Mouse (Mus musculus): Measurements from ENCODE around the gene Smad9.
"Not testable (repeated sequence)": the region's sequence is repeated elsewhere in the genome, so short reads cannot be mapped to it uniquely, and the experiment has no call there.

The Smad9 gene

DNA sequence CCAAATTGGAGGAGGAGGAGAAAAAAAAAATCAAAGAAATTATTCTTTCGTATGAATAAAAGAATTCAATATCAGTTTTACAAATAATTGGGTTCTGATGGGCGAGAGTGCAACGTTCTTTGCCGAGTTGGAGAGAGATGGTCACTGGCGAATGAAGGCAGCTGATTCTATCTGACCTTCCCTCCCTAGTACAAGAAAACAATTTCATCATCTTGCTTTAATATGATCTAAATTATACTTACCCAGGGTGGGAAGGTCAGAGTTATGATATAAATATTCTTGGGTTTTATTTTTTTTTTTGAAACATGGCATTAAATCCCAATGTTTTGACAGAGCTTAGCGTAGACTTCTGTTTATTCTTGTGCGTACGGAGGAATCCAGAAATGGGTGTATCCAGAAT, 2.1 kb downstream of the Smad9 start:
- DNase-seq (ENCODE audit: low spot score) = no peak

DNA sequence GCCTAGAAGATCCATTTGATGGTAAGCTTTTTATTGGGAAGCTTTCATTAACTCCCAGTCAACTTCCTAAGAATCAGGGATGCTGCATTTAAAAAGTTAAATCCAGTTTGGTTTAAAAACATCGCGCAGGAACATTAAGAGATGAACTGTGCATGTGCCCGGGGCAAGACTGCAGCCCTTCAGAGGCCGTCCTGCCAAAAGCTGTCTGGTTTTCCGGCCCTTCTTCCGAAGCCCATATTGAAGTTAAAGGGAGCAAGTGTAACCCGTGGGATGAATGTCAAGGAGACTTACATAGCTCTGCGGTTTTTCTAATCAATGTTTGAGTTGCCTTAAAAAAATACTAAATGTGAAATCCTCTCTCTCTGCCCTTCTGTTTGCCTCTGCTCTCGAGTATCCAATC, 3.8 kb downstream of the Smad9 start:
- no peak for DNase-seq (ENCODE audit: low spot score)

DNA sequence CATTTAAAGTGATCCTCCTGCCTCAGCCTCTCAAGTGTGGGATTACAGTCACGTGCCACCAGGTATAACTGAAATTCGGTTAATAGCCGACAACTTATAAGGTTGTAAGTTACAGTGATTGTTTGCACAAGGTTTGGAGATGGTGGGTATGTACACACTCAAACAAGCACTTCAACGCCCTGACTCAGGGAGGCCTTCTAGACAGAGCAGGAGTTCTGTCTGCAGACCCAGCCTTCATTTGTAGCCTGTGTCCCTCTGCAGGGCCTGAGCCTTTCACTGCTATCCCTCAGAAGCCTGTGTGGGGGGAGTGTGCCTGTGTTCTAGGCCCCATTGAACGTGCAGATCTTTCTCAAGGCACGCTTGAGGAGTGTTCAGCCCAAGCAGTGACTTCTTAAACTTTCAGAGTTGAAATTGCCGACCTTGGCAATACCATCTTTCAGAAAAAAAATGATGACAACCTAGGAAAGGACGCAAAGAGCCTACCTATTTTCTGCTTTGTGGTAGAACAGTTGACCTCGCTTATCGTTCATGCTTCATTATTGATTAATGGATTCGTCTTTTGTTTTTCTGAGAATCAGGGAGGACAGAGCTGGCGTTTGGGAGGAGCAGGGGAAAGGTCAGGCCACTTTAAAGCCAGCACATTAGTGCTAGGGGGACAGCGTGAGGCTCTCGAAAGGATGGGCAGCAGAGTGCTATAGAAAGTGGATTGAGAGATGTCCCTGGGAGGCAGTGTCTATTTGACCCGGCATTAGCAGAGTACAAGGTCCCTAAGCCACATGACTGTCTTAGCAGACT, 5.1 kb downstream of the Smad9 start:
- DNase-seq (ENCODE audit: low spot score) = no peak

DNA sequence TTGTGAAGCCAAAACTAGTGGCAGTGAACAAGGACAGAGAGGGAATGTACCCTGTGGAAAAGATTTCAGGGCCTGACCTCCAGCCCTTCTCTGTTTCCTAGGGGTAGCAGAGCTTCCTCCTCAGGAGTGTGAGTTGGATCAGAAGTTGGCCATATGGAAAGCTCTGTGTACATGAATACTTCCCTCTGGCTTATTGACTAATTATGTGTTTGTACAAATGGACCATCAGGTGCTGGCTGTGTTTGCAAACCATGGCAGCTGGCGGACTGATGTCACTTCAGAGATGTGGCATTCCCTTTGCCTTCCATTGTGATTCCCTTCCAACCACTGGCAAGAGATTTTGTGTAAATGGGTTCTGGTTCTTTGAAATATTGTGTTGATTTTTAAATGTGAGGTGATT, 5.9 kb downstream of the Smad9 start:
- no peak for DNase-seq (ENCODE audit: low spot score)

DNA sequence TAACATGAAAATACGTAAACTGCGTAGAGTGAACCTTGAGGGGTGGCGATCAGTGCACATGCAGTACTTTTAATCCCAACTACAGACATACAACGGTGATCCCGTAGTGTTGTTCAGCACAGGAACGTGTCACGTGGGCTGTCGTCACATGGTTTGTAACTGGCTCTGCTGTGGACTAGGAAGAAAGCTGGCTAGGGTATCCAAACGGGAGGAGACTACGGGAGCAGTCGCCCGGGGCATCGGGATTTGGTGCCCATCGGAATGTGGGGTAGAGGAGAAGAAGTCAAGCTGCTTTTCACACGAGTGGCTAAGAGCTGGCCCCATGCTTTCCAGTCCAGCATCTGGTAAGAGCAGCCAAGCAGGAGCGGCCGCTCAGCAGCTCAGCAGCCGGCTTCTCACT, 9.0 kb downstream of the Smad9 start:
- no peak for DNase-seq (ENCODE audit: low spot score)

DNA sequence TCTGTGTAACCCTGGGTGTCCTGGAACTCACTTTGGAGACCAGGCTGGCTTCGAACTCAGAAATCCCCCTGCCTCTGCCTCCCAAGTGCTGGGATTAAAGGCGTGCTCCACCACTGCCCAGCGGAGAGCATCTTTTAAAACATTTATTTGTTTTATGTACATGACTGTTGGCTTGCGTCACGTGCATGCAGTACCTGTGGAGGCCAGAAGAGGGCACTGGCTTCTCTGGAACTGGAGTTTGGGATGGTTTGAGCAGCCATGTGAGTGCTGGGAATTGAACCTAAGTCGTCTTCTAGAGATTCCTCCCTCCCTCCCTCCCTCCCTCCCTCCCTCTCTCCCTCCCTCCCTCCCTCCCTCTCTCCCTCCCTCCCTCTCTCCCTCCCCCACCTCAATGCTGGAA, 10.1 kb downstream of the Smad9 start:
- DNase-seq (ENCODE audit: low spot score) = not testable (repeated sequence)

DNA sequence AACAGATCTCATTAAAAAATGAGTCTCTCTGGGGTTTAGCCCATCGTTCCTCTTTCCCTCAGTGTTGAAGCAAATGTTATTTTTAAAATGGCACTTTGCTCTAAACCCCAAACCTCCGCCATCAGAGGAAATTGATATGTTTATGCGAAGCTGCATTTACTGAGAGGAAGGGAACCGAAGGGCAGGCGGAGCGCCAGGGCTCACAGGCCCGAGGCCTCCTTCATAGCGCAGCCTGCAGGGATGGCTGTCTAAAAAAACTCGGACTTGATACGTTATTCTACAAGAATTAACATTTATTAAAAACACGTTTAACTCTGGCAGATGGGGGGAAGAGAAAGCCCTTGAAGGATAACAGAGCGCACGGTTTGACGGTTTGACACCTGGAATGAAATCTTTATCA, 10.7 kb downstream of the Smad9 start:
- no peak for DNase-seq (ENCODE audit: low spot score)

DNA sequence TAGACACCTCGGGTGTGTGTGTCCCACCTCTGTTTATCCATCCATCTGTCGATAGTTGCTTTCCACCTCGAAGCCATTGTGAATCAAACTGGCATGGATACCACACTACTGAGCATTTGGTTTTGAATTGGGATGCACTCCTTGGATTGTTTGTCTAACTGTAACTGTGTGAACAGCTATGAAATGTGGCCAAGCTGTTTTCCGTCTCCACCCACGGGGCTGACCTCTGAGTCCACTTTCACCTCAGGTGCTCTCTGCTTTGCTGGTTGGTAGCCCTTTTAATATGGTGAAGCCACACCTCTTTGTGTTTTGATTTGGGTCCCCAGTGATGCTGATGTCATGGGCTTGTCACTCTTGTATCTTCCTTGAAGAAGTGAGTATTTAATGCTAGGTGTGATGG, 11.4 kb downstream of the Smad9 start:
- no peak for DNase-seq (ENCODE audit: low spot score)

DNA sequence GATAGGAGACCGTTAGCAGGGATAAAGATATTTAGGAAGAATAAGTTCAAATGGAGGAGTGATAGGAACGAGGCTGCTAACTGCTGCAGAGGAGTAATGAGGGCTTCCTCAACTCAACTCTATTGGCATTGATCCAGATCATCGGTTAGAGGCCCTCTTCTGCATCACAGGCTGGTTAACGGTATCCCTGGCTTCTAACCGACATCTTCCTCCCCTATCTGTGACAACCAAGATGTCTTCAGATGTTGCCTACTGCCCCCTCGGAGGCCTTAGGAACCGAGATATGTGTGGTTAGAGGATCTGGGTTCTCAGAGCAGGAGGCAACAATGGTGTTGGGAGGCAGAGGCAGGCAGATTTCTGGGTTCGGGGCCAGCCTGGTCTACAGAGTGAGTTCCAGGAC, 13.2 kb downstream of the Smad9 start:
- no peak for DNase-seq (ENCODE audit: low spot score)

DNA sequence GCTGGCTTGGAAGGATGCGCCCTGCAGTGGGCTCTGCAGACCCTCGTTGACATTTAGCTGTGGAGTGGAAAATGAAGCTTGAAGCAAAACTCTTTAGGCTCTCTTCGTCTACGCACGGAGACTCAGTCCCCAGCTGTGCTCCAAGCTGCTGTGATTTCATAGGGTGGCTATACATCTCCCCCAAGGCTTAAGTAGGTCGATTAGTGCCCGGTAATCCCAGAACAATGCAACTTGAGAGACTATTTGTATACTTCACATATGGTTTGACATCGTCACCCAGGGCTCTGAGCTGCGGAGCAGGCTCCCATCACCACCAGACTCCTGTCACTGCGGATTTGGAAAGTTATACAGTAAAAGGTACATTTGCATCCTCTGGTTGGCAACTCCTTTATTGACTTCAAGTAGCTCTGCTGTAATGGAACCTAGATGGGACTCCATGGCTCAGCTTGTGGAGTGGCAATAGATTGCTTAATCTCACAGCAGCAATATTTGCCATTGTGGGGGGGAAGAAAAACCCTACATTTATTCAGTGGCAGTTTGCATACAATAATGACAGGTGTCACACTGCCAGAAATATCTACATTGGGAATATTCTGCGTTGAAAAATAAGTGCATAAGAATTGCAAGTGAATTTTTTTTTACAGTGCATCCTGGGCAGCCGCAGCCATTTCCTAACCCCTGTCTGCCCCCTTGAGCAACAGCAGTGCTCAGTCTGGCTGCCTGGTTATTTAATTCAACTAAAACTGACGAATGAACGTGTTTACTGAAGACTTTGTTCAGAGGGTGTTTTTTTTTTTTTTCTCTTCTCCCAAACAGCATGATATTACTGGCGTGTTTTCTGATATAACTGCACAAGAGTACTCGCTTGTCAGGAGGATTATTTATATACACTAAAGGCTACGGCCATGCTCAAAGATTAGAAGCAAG, 14.2 kb downstream of the Smad9 start:
- no peak for DNase-seq (ENCODE audit: low spot score)

DNA sequence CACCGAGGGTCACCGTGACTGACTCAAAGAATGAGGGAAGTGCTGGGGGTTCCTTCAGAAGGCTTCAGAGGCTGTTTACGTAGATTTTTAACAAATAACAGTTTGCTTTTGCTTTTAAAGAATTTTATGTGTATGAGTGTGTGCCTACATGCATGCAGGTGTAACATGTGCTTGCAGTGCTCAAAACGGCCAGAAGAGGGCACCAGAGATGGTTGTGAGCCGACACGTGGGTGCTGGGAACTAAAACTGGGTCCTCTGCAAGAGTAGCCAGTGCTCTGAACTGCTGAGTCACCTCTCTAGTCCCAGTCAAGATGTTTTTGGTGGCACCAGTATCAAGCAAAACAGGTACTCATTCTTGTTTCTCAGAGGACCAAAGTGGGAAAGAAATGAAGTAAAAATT, 18.2 kb downstream of the Smad9 start:
- DNase-seq (ENCODE audit: low spot score) = no peak

DNA sequence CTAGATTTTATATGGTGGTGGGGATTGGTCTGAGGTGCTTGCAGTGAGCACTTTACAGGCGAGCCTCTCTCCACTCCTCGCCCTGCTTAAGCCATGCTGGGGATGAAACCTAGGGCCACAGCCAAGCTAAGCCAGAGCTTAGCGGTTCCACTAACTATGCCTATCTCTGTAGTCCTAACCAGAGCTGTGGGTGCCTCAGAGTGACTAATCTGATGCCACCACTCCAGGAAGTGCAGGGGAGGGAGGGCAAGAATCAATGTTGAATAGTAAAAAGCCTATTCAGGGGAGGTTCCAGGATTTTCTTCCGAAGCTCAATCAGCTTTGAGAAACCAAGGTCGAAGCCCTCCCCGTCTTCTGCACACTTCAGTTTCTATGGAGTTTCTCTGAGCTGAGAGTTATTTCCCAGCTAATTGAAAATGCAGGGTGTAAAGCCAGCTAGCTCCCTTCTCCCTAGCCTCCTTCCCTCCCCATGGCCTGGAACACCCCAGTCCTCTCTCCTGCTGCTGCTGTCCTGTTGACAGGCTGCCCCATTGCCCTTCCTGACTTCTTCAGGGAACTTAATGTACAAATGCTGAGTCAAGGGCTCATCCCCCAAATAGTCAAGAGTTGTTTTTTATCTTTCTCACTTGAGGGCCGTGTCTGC, 20.7 kb downstream of the Smad9 start:
- no peak for DNase-seq (ENCODE audit: low spot score)

DNA sequence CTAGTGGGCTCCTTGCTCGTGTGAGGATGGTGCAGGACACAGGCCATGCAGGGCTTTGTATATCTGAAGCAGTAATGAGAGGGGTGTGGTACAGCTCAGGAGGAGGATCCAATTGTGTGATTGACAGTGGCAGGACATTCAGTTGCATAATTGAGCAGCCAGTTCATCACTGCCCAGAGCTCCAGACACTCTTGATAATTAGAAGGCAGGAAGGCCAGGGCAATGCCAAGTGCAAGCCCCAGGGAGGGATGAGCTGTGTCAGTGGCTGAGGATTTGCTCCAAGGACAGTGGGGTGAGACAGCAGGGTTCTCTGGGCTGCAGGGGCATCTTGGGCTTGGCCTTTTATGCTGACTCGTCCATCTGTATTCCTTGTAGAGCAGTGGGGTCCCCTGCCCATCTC, 35.2 kb downstream of the Smad9 start:
- no peak for DNase-seq (ENCODE audit: low spot score)

DNA sequence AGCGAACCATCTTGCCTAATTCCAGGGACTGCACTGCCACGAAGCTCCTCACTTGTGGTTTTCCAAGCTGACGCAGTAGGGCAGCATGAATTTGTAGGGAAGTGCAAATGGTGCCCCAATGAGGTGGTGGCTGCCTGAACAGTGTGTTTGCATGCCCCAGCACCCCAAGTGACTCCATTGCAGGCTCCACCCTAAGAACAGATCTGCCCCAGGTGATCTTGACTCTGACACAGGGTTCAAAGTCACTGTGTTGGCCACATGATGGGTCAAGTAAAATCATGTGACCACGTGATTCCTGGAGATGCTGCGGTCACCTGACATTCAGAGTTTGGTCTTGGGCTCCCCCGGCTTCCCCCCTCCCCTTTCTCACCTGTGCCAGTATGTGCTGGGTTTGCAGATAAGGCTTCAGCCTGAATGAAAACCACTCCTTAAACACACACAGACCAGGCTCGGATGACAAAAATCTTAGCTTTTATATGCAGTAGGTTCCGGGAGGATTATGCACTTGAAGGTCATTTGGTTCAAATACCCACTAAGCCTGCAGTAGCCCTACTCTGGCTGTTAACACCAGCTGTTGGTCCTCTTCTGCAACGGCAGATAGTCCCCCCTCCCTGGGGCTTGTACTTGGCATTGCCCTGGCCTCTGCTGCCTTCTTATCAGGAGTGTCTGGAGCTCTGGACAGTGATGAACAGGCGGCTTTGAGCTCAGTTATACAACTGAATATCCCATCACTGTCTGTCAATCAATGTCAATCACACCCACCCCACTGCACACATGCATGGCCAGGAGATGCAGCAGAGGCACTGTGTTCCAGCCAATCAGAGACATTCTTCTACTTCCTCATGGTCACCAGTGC, 36.7 kb downstream of the Smad9 start:
- no peak for DNase-seq (ENCODE audit: low spot score)

DNA sequence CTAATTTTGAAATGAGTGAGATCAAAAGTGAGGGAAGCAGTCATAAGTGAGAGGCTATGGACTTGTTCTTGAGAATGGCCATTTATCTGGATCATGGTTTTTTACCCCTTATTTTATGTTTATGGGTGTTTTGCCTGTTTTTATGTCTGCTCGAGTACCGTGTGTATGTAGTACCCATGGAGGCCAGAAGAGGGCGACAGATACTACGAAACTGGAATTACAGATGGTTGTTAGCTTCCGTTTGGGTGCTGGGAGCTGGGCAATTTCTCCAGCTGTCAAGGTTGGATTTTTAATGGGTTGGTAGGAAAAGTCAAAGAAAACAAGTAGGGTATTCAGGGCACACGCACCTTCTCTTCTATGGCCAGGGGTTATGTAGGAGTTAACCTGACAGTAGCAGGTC, 38.4 kb downstream of the Smad9 start:
- no peak for DNase-seq (ENCODE audit: low spot score)

DNA sequence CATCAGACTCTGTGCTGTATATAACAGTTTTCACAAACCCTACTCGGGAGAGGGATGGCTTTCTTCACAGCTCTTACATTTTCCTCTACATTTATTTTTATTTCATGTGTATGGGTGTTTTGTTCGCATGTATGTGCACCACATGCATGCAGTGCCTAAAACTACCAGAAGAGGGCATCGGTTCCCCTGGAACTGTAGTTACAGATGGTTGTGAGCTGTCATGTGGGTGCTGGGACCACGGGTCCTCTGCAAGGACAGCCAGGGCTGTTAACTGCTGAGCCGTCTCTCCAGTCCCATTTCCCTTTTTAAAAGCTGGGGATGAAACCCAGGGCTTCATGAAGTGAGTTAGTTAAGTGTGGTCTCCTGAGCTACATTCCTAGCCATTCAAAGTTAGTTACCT, 40.0 kb downstream of the Smad9 start:
- DNase-seq (ENCODE audit: low spot score) = no peak

DNA sequence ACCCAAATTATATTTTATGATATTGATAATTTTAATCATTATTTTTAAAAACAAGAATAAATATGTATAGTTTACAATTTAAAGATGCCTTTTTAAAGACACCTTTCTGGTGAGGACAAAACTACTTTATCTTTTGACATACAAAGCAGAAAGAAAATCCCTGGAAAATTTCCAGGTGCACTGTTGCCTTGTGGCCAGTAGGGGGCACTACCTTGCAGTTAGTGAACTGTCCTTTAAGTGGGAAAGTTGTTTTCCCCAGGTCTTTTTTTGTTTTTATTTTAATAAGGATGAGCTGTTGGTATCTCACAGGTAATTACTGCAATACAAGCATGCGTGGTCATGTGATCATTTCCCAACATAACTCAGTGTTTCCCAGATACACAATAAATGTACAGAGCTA, 40.4 kb downstream of the Smad9 start:
- DNase-seq (ENCODE audit: low spot score) = no peak

DNA sequence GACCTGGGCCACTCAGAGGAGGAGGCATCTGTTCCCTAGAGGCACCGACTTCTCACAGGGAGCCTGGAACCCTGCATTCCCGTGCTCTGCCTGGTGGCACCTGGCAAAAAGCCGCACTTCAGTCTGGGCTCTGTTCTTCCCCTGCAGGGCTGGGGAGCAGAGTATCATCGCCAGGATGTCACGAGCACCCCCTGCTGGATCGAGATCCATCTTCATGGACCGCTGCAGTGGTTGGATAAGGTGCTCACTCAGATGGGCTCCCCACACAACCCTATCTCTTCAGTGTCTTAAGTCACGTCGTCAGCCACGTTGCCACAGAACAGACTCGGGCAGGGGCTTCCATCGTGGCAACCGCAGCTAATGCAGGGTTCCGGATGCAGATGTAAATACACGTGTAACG, 41.8 kb downstream of the Smad9 start:
- DNase-seq (ENCODE audit: low spot score) = no peak

DNA sequence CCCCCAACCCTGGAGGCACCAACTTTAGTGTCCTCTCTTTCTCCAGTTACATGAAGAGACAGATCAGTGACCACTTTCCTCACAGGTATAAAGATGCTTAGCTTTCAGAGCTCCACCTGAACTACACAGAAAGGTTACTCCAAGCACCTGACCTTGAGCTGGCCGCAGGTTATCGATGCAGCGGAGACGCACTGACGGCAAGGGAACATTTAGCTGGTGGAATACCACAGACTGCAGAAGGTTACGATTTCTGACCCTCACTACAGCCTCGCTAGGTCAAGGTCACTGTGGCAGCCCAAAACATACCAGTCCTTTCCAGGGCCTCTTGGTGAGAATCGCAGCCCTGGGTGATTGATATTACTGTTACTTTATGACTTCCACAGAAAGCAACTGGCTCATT, 48.3 kb downstream of the Smad9 start:
- no peak for DNase-seq (ENCODE audit: low spot score)

DNA sequence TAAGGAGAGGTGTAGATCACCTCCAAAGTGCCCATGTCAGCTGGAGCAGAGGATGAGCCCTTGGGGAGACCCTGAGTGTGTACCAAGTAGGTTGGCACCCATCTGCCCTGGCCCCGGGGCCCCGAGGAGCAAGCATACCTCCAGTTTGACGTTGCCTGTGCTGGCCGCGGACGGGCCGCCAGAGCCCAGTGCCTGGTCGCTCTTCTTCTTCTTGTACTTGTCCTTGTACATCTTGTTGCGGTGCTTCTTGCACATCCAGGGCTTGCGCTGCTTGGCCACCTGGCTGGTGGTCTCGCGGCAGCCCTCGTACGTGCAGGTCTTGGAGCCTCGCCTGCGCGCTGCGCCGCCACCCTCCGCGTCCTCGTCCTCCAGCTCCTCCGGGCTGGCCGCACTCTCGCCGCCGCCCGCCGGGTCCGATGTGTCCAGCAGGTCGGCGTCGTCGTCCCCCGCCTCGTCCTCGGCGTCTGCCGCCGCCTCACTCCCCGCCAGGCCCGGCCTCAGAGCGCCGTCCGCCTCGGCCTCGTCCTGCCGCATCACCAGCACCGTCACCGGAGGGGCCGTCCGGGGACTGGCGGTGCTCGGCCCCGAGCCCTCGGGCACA, 51.8 kb downstream of the Smad9 start:
- DNase-seq (ENCODE audit: low spot score) = peak; percentile 34

DNA sequence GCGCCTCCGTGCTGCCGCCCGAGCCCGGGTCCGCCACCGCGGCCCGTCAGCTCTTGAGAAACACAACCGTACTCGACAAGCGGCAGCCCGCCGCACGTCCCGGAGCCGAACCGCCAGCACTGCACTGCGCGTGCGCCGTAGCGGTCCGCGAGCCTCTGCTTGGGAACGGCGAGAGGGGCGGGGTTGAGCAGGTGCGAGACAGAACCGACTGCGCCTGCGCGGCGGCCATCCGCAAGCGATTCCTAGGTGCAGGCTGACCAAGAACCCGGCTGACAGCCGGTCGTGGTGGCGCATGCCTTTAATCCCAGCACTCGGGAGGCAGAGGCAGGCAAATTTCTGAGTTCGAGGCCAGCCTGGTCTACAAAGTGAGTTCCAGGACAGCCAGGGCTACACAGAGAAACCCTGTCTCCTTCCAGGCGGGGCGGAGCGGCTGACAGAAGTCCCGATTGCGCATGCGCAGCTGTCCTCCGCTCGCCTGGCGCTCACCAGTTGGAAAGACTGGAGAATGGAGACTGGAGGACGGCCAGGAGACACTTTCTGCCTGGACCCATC, 52.4 kb downstream of the Smad9 start, which contains the start of gene Rfxap:
TSS of gene Rfxap (minus strand) at position 126 of the 552 bp plus-strand sequence.
- peak; percentile 91 for DNase-seq (ENCODE audit: low spot score)
